In genomic region chr17:25508860-25509577, GRCm38 (mm10) we compare ENCODE assay signal across 9 mouse cellular contexts. TPM values are rescaled to one million over a fixed set of nuclear protein-coding genes. Genes with fewer than 3 reads are reported as not detected.
DNase-seq lines count a peak whose midpoint lies in the region; ATAC-seq and TF ChIP-seq lines count a peak whose summit lies in the region.
"Had no signal": no experiment of that assay in that cellular context is flagged by ENCODE, and none has a peak within 500 bp of the region (broad histone marks: within the 10 kb centered on the region; RNA-seq: fewer than 3 reads in every experiment).

No protein-coding gene starts in this region.

- H3K4me3 ChIP-seq in embryonic facial prominence, embryonic 11.5 days (ENCODE audit: low read depth, low read length), result no peak overlapping the region
- H3K4me3 ChIP-seq in layer of hippocampus, adult 2 months, result no peak overlapping the region

- 0 out of 2 replicates have a peak, but pooled peaks have one; percentile 21 for ATAC-seq in embryonic facial prominence, embryonic 11.5 days (replicated peaks; ENCODE audit: insufficient number of reproducible peaks, low FRiP score, low TSS enrichment, low read depth)

- peak; percentile 33 to 48 for DNase-seq in heart, postnatal 10 days
- no peak for DNase-seq in heart, adult 11 months
- peak; percentile 41 for DNase-seq in 416B (ENCODE audit: low read depth)
- DNase-seq in adrenal gland, postnatal 14 days, result peak; percentile 58
- peak; percentile 70 for DNase-seq in embryonic facial prominence, embryonic 11.5 days (ENCODE audit: low spot score)
- peak; percentile 82 to 87 for DNase-seq in layer of hippocampus, adult 2 months (ENCODE audit: low spot score in 2 of 2)
- peak; percentile 41 for DNase-seq in lung, postnatal 36 days
- peak; percentile 9 to 13 for DNase-seq in thymus, postnatal 36 days

- intact Hi-C loops in heart, postnatal 10 days (cut with DNase I), result loop anchor here (10.0 kb wide), 1 partner anchor 186 kb away; no protein-coding TSS in a partner anchor

- no peak overlapping the region; the same call in 1 of the 2 replicates for H3K9ac ChIP-seq in embryonic facial prominence, embryonic 11.5 days (replicated peaks; ENCODE audit: low read length)

- 57% methylated on average over 7 of the region's 7 CpGs for WGBS in embryonic facial prominence, embryonic 11.5 days

- H3K36me3 ChIP-seq in embryonic facial prominence, embryonic 11.5 days (replicated peaks; ENCODE audit: control insufficient read depth, insufficient read depth, low read depth, low read length), result no peaks in the 10 kb centered on the region

- no peak overlapping the region for H3K27ac ChIP-seq in embryonic facial prominence, embryonic 11.5 days (replicated peaks; ENCODE audit: low read depth, low read length)
- peak overlapping the region; percentile 56 for H3K27ac ChIP-seq in layer of hippocampus, adult 2 months

- H3K27me3 ChIP-seq in embryonic facial prominence, embryonic 11.5 days (ENCODE audit: control insufficient read depth, insufficient read depth, low read length), result no peaks in the 10 kb centered on the region

- H3K4me1 ChIP-seq in embryonic facial prominence, embryonic 11.5 days (ENCODE audit: control insufficient read depth, insufficient read depth, low read length), result no peaks in the 10 kb centered on the region

- H3K9me3 ChIP-seq in embryonic facial prominence, embryonic 11.5 days (replicated peaks; ENCODE audit: control insufficient read depth, low read length), result no peaks in the 10 kb centered on the region

- no peak overlapping the region; the same call in 1 of the 2 replicates for H3K4me2 ChIP-seq in embryonic facial prominence, embryonic 11.5 days (ENCODE audit: low read depth, low read length)

- TF ChIP-seq CTCF in layer of hippocampus, adult 2 months (conservative IDR thresholded peaks at IDR 0.05), result peak; percentile 88

RNA-seq across cellular contexts. Expression of gene Sstr5, which starts 11.9 kb away (rescaled TPM):
- not detected for total RNA-seq in heart, postnatal 10 days (2021)
- 0.15 TPM in 1 of 2 replicates, not detected in the other for total RNA-seq in adrenal gland, postnatal 14 days (2021)
- polyA plus RNA-seq in embryonic facial prominence, embryonic 11.5 days (2014; fragmentation: Nextera tagmentation; extraction: Ambion mirVana), result 0.14 and 0.18 TPM in 2 replicates
- under 1 TPM in 1 of 2 experiments, not detected in 1; 0.15 TPM for total RNA-seq in layer of hippocampus, adult 2 months (2021)
- polyA plus RNA-seq: liver, embryonic 16.5 days had no signal

RNA-seq across cellular contexts. Expression of gene Tekt4, which starts 54.6 kb away (rescaled TPM):
- not detected for total RNA-seq in heart, postnatal 10 days (2021)
- not detected in 2 replicates for total RNA-seq in adrenal gland, postnatal 14 days (2021)
- polyA plus RNA-seq in embryonic facial prominence, embryonic 11.5 days (2014; fragmentation: Nextera tagmentation; extraction: Ambion mirVana), result not detected in 2 replicates
- total RNA-seq in layer of hippocampus, adult 2 months (2021), result 1 to 10 TPM; 1.8 to 2.0 TPM
